Mouse (Mus musculus) MEL (cell line): ENCODE results near the gene Rgs9. TPM values are rescaled to one million over a fixed set of nuclear protein-coding genes. Genes with fewer than 3 reads are reported as not detected.

Experiments used
- DNase-seq: peaks from one replicate; pipeline ENCODE4 v3.0.0; 2011; ENCODE audit warnings: low read depth, low spot score
- H3K27ac ChIP-seq: 2 replicates; pipeline ENCODE4 v1.5.1; 2012; ENCODE audit warnings: low read depth, mild to moderate bottlenecking, control low read depth, low read length, moderate library complexity; ENCODE audit not compliant: control insufficient read depth
- H3K27me3 ChIP-seq, 2 experiments: fragments of 150-350 bp in 1 of 2; sonication (generic) in 1 of 2; 2 replicates each; pipeline ENCODE4 v1.6.1; 2012; ENCODE audit warnings: low read length in 2 of 2, mild to moderate bottlenecking in 2 of 2, improper control_type of control experiment in 1 of 2, moderate library complexity in 1 of 2; ENCODE audit not compliant: insufficient read depth in 2 of 2, control insufficient read depth in 1 of 2
- H3K36me3 ChIP-seq, 2 experiments: 2 replicates each; pipeline ENCODE4 v1.6.1; 2012 to 2014; ENCODE audit warnings: low read length in 2 of 2, improper control_type of control experiment in 1 of 2, inconsistent platforms in 1 of 2, mild to moderate bottlenecking in 1 of 2; ENCODE audit not compliant: insufficient read depth in 2 of 2, control insufficient read depth in 1 of 2
- H3K4me1 ChIP-seq, 2 experiments: fragments of 150-350 bp in 1 of 2; sonication (generic) in 1 of 2; 2 replicates each; pipeline ENCODE4 v1.6.1; 2012; ENCODE audit warnings: low read length in 2 of 2, improper control_type of control experiment in 1 of 2, mild to moderate bottlenecking in 1 of 2; ENCODE audit not compliant: insufficient read depth in 2 of 2, control insufficient read depth in 1 of 2
- H3K4me3 ChIP-seq, 2 experiments: fragments of 150-350 bp in 1 of 2; sonication (generic) in 1 of 2; 2 replicates each; pipeline ENCODE4 v1.5.1; 2012; ENCODE audit warnings: low read depth in 2 of 2, low read length in 2 of 2, mild to moderate bottlenecking in 2 of 2, moderate library complexity in 2 of 2, control low read depth in 1 of 2, improper control_type of control experiment in 1 of 2; ENCODE audit not compliant: control insufficient read depth in 1 of 2, insufficient read depth in 1 of 2
- H3K79me2 ChIP-seq: 2 replicates; pipeline ENCODE4 v1.6.1; 2012; ENCODE audit warnings: mild to moderate bottlenecking, low read length, moderate library complexity; ENCODE audit not compliant: control insufficient read depth, poor library complexity, insufficient read depth
- H3K9ac ChIP-seq: 2 replicates; pipeline ENCODE4 v1.6.1; 2012; ENCODE audit warnings: low read depth, mild to moderate bottlenecking, control low read depth, low read length, moderate library complexity; ENCODE audit not compliant: control insufficient read depth, poor library complexity, severe bottlenecking
- H3K9me3 ChIP-seq: fragments of 150-350 bp; sonication (generic); replicated peaks from 2 replicates; pipeline ENCODE4 v1.6.1; 2012; ENCODE audit warnings: mild to moderate bottlenecking, low read length, improper control_type of control experiment, moderate library complexity; ENCODE audit not compliant: insufficient read depth
- BHLHE40 ChIP-seq: IDR thresholded peaks from 2 replicates; pipeline ENCODE4 v1.6.1; 2012; ENCODE audit warnings: low read depth, mild to moderate bottlenecking, inconsistent platforms, low read length, improper control_type of control experiment, borderline replicate concordance
- CHD1 ChIP-seq: IDR thresholded peaks from 2 replicates; pipeline ENCODE4 v1.6.1; 2012; ENCODE audit warnings: low read depth, mild to moderate bottlenecking, inconsistent platforms, low read length, improper control_type of control experiment
- CTCF ChIP-seq, 3 experiments: IDR thresholded peaks in 2 of 3; conservative IDR thresholded peaks in 1 of 3; 2 replicates each; pipeline ENCODE4 v1.5.1; 2011 to 2012; ENCODE audit warnings: low read length in 3 of 3, low read depth in 2 of 3, mild to moderate bottlenecking in 2 of 3, improper control_type of control experiment in 1 of 3, inconsistent platforms in 1 of 3, mixed read lengths in 1 of 3, moderate library complexity in 1 of 3; ENCODE audit not compliant: control insufficient read depth in 1 of 3, insufficient read depth in 1 of 3, poor library complexity in 1 of 3, severe bottlenecking in 1 of 3
- E2F4 ChIP-seq: IDR thresholded peaks from 2 replicates; pipeline ENCODE4 v1.6.1; 2011; ENCODE audit warnings: low read depth, low read length, improper control_type of control experiment, borderline replicate concordance
- EP300 ChIP-seq, 2 experiments: IDR thresholded peaks; 2 replicates each; pipeline ENCODE4 v1.6.1; 2011; ENCODE audit warnings: improper control_type of control experiment in 2 of 2, low read length in 2 of 2, low read depth in 1 of 2, mild to moderate bottlenecking in 1 of 2
- ETS1 ChIP-seq: IDR thresholded peaks from 2 replicates; pipeline ENCODE4 v1.6.1; 2012; ENCODE audit warnings: low read depth, mild to moderate bottlenecking, inconsistent platforms, low read length, improper control_type of control experiment, moderate library complexity
- JUND ChIP-seq: IDR thresholded peaks from 2 replicates; pipeline ENCODE4 v1.6.1; 2011; ENCODE audit warnings: low read depth, mild to moderate bottlenecking, improper control_type of control experiment, low read length
- MAX ChIP-seq: IDR thresholded peaks from 2 replicates; pipeline ENCODE4 v1.6.1; 2011; ENCODE audit warnings: low read length, improper control_type of control experiment
- MAZ ChIP-seq: IDR thresholded peaks from 2 replicates; pipeline ENCODE4 v1.6.1; 2012; ENCODE audit warnings: low read depth, mild to moderate bottlenecking, inconsistent platforms, low read length, improper control_type of control experiment
- MEF2A ChIP-seq: IDR thresholded peaks from 2 replicates; pipeline ENCODE4 v1.6.1; 2014; ENCODE audit warnings: low read depth, mild to moderate bottlenecking, inconsistent platforms, low read length, improper control_type of control experiment; ENCODE audit not compliant: poor library complexity, insufficient replicate concordance, severe bottlenecking; ENCODE audit errors: extremely low read depth
- MXI1 ChIP-seq: IDR thresholded peaks from 2 replicates; pipeline ENCODE4 v1.6.1; 2011; ENCODE audit warnings: mild to moderate bottlenecking, low read depth, low read length, improper control_type of control experiment
- NELFE ChIP-seq: IDR thresholded peaks from 2 replicates; pipeline ENCODE4 v1.6.1; 2011; ENCODE audit warnings: low read depth, low read length, improper control_type of control experiment
- POLR2AphosphoS2 ChIP-seq: IDR thresholded peaks from 2 replicates; pipeline ENCODE4 v1.6.1; 2011; ENCODE audit warnings: low read length, improper control_type of control experiment
- RAD21 ChIP-seq: IDR thresholded peaks from 2 replicates; pipeline ENCODE4 v1.6.1; 2011; ENCODE audit warnings: mild to moderate bottlenecking, low read depth, low read length, improper control_type of control experiment
- RCOR1 ChIP-seq: IDR thresholded peaks from 2 replicates; pipeline ENCODE4 v1.6.1; 2012; ENCODE audit warnings: low read depth, mild to moderate bottlenecking, inconsistent platforms, low read length, improper control_type of control experiment
- SMC3 ChIP-seq: IDR thresholded peaks from 2 replicates; pipeline ENCODE4 v1.6.1; 2011; ENCODE audit warnings: low read depth, low read length, improper control_type of control experiment
- TAL1 ChIP-seq: IDR thresholded peaks from 2 replicates; pipeline ENCODE4 v1.6.1; 2012; ENCODE audit warnings: mild to moderate bottlenecking, inconsistent platforms, low read length, moderate library complexity, mixed read lengths
- UBTF ChIP-seq: IDR thresholded peaks from 2 replicates; pipeline ENCODE4 v1.6.1; 2012; ENCODE audit warnings: low read depth, mild to moderate bottlenecking, inconsistent platforms, low read length, improper control_type of control experiment, moderate library complexity, borderline replicate concordance; ENCODE audit not compliant: insufficient read depth
- ZKSCAN1 ChIP-seq: IDR thresholded peaks from 2 replicates; pipeline ENCODE4 v1.6.1; 2012; ENCODE audit warnings: low read depth, mild to moderate bottlenecking, inconsistent platforms, low read length, improper control_type of control experiment, moderate library complexity
- ZMIZ1 ChIP-seq: IDR thresholded peaks from 2 replicates; pipeline ENCODE4 v1.6.1; 2012; ENCODE audit warnings: low read depth, mild to moderate bottlenecking, inconsistent platforms, low read length, improper control_type of control experiment, moderate library complexity
- polyA plus RNA-seq, 2 experiments: library from polyadenylated mRNA; stranded (reverse) in 1 of 2; unstranded in 1 of 2; fragments of >175 nt in 1 of 2; fragments of >200 nt in 1 of 2; gene quantifications; 2 replicates each; pipeline versions ENCODE4 v1.2.1 to v1.2.4; 2012; ENCODE audit warnings: low replicate concordance in 2 of 2, low read depth in 1 of 2; ENCODE audit not compliant: insufficient read length in 2 of 2, insufficient read depth in 1 of 2, missing spikeins in 1 of 2
- total RNA-seq: library from RNA; depleted of rRNA; stranded (reverse); fragments of 300-350 nt; gene quantifications from 2 replicates; pipeline ENCODE4 v1.2.3, GENCODE M21; 2012

Rgs9 gene
- total and polyA plus RNA-seq, 3 experiments = not detected

DNA sequence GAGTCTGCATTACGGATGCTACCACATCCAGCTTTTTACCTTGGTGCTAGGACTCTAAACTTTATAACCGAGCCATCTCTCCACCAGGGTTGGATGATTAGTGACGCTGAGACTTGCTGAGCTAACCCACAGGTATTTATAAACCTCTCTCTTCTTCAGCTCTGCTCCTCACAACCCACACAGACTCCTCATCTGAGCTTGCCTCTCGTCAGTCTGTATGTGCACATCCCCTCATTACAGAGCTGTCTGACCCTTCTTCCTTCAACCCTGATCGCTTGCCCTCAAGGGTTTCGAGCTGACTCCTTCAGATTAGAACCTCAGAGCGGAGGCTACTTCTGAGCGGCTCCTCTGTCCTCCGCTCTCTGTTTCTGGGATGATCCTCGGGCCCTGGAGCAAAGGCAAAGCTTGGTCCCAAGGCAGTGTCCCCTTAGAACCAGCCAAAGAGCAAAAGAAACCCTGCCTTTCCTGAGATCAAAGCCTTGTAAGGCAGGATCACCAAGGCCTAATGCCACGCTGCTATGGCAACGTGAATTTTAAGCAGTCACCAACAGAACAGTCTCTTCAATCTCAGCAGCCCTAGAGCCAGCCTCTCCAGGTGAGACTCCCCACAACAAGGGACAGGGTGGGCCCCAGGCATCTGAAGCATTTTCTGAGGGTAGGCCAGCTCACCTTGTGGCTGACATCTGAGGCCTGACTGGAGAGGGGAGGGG is 79.9 kb downstream of the Rgs9 start:
- no peak for DNase-seq
- no peak for TF ChIP-seq TAL1
- TF ChIP-seq SMC3 = no peak
- no peak for TF ChIP-seq MXI1
- no peak for TF ChIP-seq POLR2AphosphoS2
- no peak for TF ChIP-seq ZMIZ1
- TF ChIP-seq UBTF = no peak
- TF ChIP-seq ETS1 = no peak
- no peak for TF ChIP-seq MEF2A
- no peak for TF ChIP-seq CTCF (IDR thresholded peaks at IDR 0.05 in 2 of 3, conservative IDR thresholded peaks at IDR 0.05 in 1 of 3; ENCODE audit: control insufficient read depth in 1 of 3, insufficient read depth in 1 of 3, low read depth in 2 of 3, low read length in 3 of 3, poor library complexity in 1 of 3, severe bottlenecking in 1 of 3)
- no peak for TF ChIP-seq RAD21
- no peak for TF ChIP-seq MAZ
- TF ChIP-seq E2F4 = no peak
- no peak for TF ChIP-seq RCOR1
- TF ChIP-seq EP300 (IDR thresholded peaks at IDR 0.05; ENCODE audit: low read depth in 1 of 2, low read length in 2 of 2) = no peak
- TF ChIP-seq, all 39 proteins: peak for 0
- Histone ChIP-seq H3K79me2 (no peaks in the 10 kb centered on the region), H3K9ac (no peak overlapping the region), H3K27me3 (no peaks in the 10 kb centered on the region), H3K27ac (no peak overlapping the region), H3K9me3 (no peaks in the 10 kb centered on the region), H3K4me3 (no peak overlapping the region), H3K36me3 (no peaks in the 10 kb centered on the region), H3K4me1 (no peaks in the 10 kb centered on the region)

DNA sequence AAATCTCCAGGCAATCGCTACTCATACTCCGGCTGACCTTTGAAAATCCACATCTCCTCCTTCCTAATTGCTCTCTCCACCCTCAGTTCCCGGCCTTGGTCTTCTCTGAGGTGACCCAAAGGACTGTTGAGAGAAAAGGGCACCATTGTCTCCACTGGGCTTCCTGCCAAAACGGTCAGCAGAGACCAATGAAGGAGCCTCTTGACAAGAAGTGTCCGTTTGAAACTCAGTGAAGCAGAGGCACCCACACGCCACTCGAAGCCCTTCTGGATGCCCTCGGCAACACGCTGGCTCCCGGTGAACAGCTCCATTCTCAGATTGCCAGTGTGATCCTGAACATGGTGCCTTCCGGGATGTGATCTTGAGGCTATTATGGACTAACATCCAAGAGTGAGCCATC is 87.2 kb downstream of the Rgs9 start:
- H3K4me1 ChIP-seq = no peaks in the 10 kb centered on the region
- no peak overlapping the region for H3K4me3 ChIP-seq
- no peak for TF ChIP-seq CHD1
- TF ChIP-seq MXI1 = no peak
- TF ChIP-seq BHLHE40 = no peak
- TF ChIP-seq MAX = no peak
- no peak for TF ChIP-seq CTCF (IDR thresholded peaks at IDR 0.05 in 2 of 3, conservative IDR thresholded peaks at IDR 0.05 in 1 of 3; ENCODE audit: control insufficient read depth in 1 of 3, insufficient read depth in 1 of 3, low read depth in 2 of 3, low read length in 3 of 3, poor library complexity in 1 of 3, severe bottlenecking in 1 of 3)
- no peak for TF ChIP-seq MEF2A
- no peak for TF ChIP-seq E2F4
- no peak for TF ChIP-seq JUND
- TF ChIP-seq MAZ = no peak
- TF ChIP-seq NELFE = no peak
- TF ChIP-seq ZKSCAN1 = no peak

More for the DNA sequence above, 87.2 kb downstream of the Rgs9 start:
- Histone ChIP-seq H3K79me2 (no peaks in the 10 kb centered on the region), H3K27me3 (no peaks in the 10 kb centered on the region), H3K9ac (no peak overlapping the region), H3K36me3 (no peaks in the 10 kb centered on the region), H3K27ac (no peak overlapping the region), H3K9me3 (no peaks in the 10 kb centered on the region)
- no peak for DNase-seq
